Mouse (Mus musculus) neutrophil, adult 65 days (primary cell): ENCODE data around the gene Fam234b. TPM values are rescaled to one million over a fixed set of nuclear protein-coding genes. Genes with fewer than 3 reads are reported as not detected.

Experiments used
- total RNA-seq: library from RNA; stranded (reverse); gene quantifications from 2 replicates; pipeline ENCODE4 v1.2.4, GENCODE M21; 2023

The Fam234b gene
- 4.4 and 4.9 TPM in 2 replicates for total RNA-seq

GRCm38 (mm10) chr6:135197921-135198532, at the start of gene Fam234b, which contains the start of gene Hebp1:
Fam234b (plus strand) TSS chr6:135197977.
Hebp1 (minus strand) TSS chr6:135198022.

GRCm38 (mm10) chr6:135254153-135254552, 56.4 kb downstream of the Fam234b start, which contains the start of gene Gsg1:
Gsg1 (minus strand) TSS chr6:135254351.

Other genes with a start within 250 kb of the Fam234b start
- gene Apold1, start 216.3 kb upstream of the Fam234b start, total RNA-seq: 0.36 and 0.51 TPM in 2 replicates
- 68.4 and 87.3 TPM in 2 replicates for gene Ddx47, start 186.4 kb upstream of the Fam234b start, total RNA-seq
- 0.22 and 1.0 TPM in 2 replicates for gene Gprc5a, start 132.3 kb upstream of the Fam234b start, total RNA-seq
- gene Gprc5d, start 79.7 kb upstream of the Fam234b start, total RNA-seq: not detected in 2 replicates
- gene Hebp1, start within 50 bp of the Fam234b start, total RNA-seq: 12.8 and 15.9 TPM in 2 replicates
- gene Gsg1, start 56.4 kb downstream of the Fam234b start, total RNA-seq: 0.61 TPM in 1 of 2 replicates, not detected in the other
- not detected in 2 replicates for gene Pbp2, start 112.4 kb downstream of the Fam234b start, total RNA-seq
- gene Emp1, start 164.6 kb downstream of the Fam234b start, total RNA-seq: 47.6 and 51.9 TPM in 2 replicates